9 mouse cellular contexts compared by ENCODE assay signal in genomic region chr13:97052667-97053066, GRCm38 (mm10). TPM values are rescaled to one million over a fixed set of nuclear protein-coding genes. Genes with fewer than 3 reads are reported as not detected.
DNase-seq lines count a peak whose midpoint lies in the region; TF ChIP-seq lines count a peak whose summit lies in the region.
"Had no signal": no experiment of that assay in that cellular context is flagged by ENCODE, and none has a peak within 500 bp of the region (broad histone marks: within the 10 kb centered on the region; RNA-seq: fewer than 3 reads in every experiment).

No protein-coding gene starts in this region.

- peak; percentile 82 for TF ChIP-seq CTCF in gastrocnemius, adult 2 months (IDR thresholded peaks at IDR 0.05)

- H3K27ac ChIP-seq in gastrocnemius, adult 2 months, result no peak overlapping the region
- H3K27ac ChIP-seq: limb, embryonic 15.5 days had no signal

- no peak overlapping the region for H3K4me3 ChIP-seq in gastrocnemius, adult 2 months
- H3K4me3 ChIP-seq: limb, embryonic 15.5 days had no signal

- intact Hi-C loops in gastrocnemius, adult 2 months (cut with DNase I), result loop anchor here (10.0 kb wide), 1 partner anchor 198 kb away; no protein-coding TSS in a partner anchor
- intact Hi-C loops in gastrocnemius, postnatal 14 days (cut with DNase I; ENCODE audit: low total_unique reads), result loop anchor here (10.0 kb wide), 1 partner anchor 198 kb away; no protein-coding TSS in a partner anchor

- peak; percentile 31 for DNase-seq in gastrocnemius, adult 2 months
- DNase-seq in gastrocnemius, postnatal 25 days, result no peak
- peak; percentile 13 for DNase-seq in T-cell, adult 2 months (ENCODE audit: low spot score)
- DNase-seq in cerebellum, postnatal 36 days, result peak; percentile 66 to 79
- peak; percentile 30 for DNase-seq in gastrocnemius, postnatal 14 days
- peak; percentile 88 to 89 for DNase-seq in layer of hippocampus, postnatal 10 days (ENCODE audit: low spot score in 2 of 2)
- DNase-seq in mesoderm, embryonic 11.5 days (ENCODE audit: low read depth, low spot score), result peak; percentile 84
- peak; percentile 85 for DNase-seq in right cerebral cortex, postnatal 4 days

RNA-seq across cellular contexts. Expression of gene Fam169a, which starts 14.4 kb away (rescaled TPM):
- total RNA-seq in gastrocnemius, adult 2 months (2021), result not detected
- total RNA-seq in gastrocnemius, postnatal 25 days (2021), result not detected
- not detected for total RNA-seq in gastrocnemius, postnatal 14 days (2021)
- 10 to 100 TPM; 37.8 to 40.0 TPM for total RNA-seq in layer of hippocampus, postnatal 10 days (2021)

RNA-seq across cellular contexts. Expression of gene 1700029F12Rik, which starts 18.5 kb away (rescaled TPM):
- total RNA-seq in gastrocnemius, adult 2 months (2021), result not detected
- total RNA-seq in gastrocnemius, postnatal 25 days (2021), result not detected
- not detected for total RNA-seq in gastrocnemius, postnatal 14 days (2021)
- total RNA-seq in layer of hippocampus, postnatal 10 days (2021), result not detected

RNA-seq across cellular contexts. Expression of gene Gm6169, which starts 46.4 kb away (rescaled TPM):
- 1 to 10 TPM in 1 of 2 experiments, not detected in 1; 7.3 TPM for total RNA-seq in gastrocnemius, adult 2 months (2021)
- total RNA-seq in gastrocnemius, postnatal 25 days (2021), result 1 to 10 TPM in 1 of 2 experiments, not detected in 1; 7.6 TPM
- total RNA-seq in gastrocnemius, postnatal 14 days (2021), result 1 to 10 TPM in 1 of 2 experiments, not detected in 1; 8.9 TPM
- total RNA-seq in layer of hippocampus, postnatal 10 days (2021), result 1 to 10 TPM in 1 of 2 experiments, not detected in 1; 5.7 TPM

Comparison
In these comparisons a context has a peak if more than half of its experiments do, and no peak if none do; other contexts are left out.
1. RNA of gene Fam169a, which starts 14.4 kb away (total RNA-seq): 37.8 to 40.0 TPM in layer of hippocampus, postnatal 10 days; not detected in gastrocnemius, adult 2 months, not detected in gastrocnemius, postnatal 25 days and not detected in gastrocnemius, postnatal 14 days; every median in the first group is over 10 times any median in the second.